Mouse (Mus musculus) yolk sac, embryonic 10.5 days (tissue): ENCODE measurements around the gene Sin3a.

Source experiments
- DNase-seq: peaks from one replicate; pipeline ENCODE4 v3.0.0-alpha.2; 2017; ENCODE audit warnings: low spot score

The Sin3a gene

DNA sequence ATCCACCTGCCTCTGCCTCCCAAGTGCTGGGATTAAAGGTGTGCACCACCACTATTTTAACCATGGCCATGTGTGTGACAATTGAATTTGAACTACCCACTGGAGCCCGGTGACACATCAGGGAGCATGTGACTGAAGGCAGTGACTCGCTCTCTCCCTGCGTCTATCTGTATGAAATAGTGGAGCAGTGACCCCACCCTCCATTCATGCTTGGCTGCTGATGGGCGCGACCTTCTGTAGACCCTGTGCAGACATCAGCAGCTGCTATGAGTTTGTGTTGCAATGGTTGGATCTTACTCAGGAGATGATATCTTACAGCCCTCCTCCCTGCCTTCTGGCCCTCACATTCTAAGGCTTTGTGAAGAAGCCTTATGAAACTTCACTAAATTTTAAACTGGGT lies 96.6 kb downstream of the Sin3a start:
- no peak for DNase-seq
